Mouse (Mus musculus) v-Abl transformed pro-B cells (cell line): ENCODE measurements at regions not wholly inside any gene's neighbourhood (a gene's known extent, or its start where the extent isn't known, plus 50 kb on each side); places are given as distances from the start of the nearest gene placed in this dataset.

Experiments used
- in situ Hi-C, 2 experiments: fragments of 400-800 bp; cut with MboI; formaldehyde crosslinking; loops; one replicate each; pipeline ENCODE4 v1.15.1; 2025; ENCODE audit not compliant: unreplicated experiment in 2 of 2

DNA sequence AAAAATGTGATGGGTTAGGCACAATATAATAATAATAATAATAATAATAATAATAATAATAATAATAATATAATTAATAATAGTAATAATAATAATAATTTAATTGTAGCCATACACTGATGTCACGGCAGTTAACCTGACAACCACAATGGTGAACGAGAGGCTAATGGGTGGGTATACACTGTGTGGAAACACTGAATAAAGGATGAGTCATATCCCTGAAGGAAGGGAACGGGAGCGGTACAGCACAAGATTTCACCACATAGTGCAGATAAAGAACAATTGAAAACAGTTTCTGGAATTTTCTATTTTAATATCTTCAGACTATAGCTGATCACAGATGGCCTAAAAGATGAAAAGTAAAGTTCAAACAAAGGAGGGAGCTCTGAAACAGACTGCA lies 365.6 kb downstream of the Xylt1 start:
- in situ Hi-C loops: no loop called here

DNA sequence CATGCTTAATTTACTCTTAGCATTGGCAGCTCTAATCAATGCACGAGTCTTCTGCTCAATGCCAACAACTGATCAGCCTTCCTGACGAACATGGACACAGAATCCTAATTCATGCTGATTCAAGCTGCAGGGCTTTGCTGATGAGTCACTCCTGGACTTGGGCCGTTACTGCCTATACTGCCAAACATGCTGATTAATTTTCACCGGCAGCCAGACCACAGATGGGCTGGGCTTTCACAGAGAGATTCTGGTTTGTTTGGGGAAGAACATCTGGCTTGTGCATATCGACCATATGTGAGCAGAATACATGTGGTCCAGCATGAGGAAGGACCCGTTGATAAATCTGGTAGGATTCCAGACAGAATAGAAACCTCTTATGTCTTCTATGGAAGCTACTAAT lies 358.9 kb downstream of the Xylt1 start:
- in situ Hi-C loops: no loop called here

DNA sequence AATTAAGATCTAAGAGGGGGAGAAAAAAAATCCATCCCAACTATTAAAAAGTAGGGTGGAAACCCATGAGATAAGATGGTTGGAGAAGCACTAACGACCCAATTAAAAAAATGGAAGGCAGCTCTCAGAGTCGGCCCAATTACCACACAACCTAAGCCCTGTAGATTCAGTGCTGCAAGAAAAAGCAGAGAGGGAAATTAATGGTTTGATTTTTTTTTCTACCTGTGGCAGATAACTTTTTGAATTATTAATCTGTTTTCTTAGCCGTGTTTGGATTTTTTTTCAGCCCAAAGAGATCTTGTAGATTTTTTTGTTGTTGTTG lies 354.9 kb downstream of the Xylt1 start:
- in situ Hi-C loops: no loop called here

DNA sequence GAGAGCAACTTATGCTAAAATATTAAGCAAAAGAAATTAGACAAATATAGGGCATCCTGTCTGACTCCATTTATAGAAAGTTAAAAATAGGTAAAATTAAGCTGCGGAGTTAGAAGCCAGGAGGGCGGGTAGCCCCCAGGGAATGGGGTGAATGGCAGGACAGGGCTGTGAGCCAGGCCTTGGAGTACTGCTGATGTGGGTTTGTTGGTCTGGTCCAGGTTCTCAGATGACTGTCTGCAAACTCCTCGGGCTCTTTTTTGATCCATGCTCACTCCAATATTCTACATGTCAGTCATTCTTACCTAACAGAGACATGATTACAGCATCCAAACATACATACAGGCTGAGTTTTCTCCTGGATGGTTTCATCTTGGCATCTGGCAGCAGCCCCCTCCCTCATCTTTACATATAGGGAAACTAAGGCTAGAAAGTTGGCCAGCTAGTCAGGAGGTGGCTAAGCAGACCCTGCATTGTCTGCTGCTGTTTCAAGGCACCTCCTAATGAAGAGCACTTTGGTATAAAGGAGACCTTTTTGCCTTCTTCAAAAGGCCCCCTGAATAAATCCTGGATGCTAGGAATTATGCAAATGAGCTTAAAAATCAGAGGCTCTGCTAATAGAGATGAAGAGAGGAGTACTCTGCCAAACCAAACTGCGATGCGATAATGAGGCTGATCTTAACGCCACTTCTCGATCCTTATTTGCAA lies 354.4 kb downstream of the Xylt1 start:
- in situ Hi-C loops: no loop called here

DNA sequence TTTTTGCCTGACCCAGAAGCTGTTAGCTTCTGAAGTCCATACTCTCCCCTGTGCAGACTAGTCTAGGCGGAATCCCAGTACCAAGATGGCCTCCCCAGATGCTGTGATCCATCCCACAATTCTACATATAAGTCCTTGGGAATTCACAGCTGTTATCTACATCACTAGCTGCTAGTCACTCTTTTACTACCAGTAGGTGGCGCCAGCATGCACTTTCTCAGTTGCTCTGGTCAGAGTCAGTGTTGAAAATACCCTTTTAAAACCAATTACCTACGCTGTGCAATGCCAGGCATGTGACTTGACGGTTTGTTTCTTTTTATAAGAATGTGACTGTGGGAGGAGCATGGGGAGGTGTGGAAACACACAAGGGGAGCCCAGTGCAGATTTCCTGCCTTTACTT lies 348.3 kb downstream of the Xylt1 start:
- in situ Hi-C loops: no loop called here
